ENCODE assay signal across 20 mouse cellular contexts in the genomic region with DNA sequence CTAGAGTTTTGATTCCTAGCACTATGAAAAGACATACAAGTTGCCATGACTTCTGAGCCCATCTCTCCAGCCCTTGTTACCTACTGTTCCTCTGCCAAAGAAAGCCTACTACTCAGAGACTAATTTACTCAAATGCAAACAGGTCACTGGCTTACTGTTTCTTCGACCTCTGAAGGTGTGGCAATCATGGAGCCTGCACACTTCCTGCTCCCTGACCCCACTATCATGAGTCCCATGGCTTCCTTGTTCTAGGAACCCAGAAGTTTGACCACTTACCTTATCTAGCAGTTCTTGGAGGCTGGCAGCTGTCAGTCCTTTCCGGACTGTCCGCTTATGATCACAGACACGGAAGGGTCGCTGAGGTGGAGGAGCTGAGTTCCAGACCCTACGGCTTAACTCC. TPM values are rescaled to one million over a fixed set of nuclear protein-coding genes. Genes with fewer than 3 reads are reported as not detected.
A peak's percentile ranks its signal among the peaks of the same experiment; 100 is the strongest.
DNase-seq lines count a peak whose midpoint lies in the region; ATAC-seq and TF ChIP-seq lines count a peak whose summit lies in the region.
"Had no signal": no experiment of that assay in that cellular context is flagged by ENCODE, and none has a peak within 500 bp of the region (broad histone marks: within the 10 kb centered on the region; RNA-seq: fewer than 3 reads in every experiment).

No protein-coding gene starts in this region.

- no peaks in the 10 kb centered on the region for H3K9me3 ChIP-seq in heart, embryonic 14.5 days (ENCODE audit: control insufficient read depth, low read length)
- no peaks in the 10 kb centered on the region for H3K9me3 ChIP-seq in intestine, embryonic 14.5 days (ENCODE audit: control insufficient read depth, low read length)
- no peaks in the 10 kb centered on the region for H3K9me3 ChIP-seq in liver, embryonic 16.5 days (replicated peaks; ENCODE audit: control insufficient read depth, low read length)
- no peaks in the 10 kb centered on the region for H3K9me3 ChIP-seq in hindbrain, postnatal 0 days (ENCODE audit: low read length)
- H3K9me3 ChIP-seq: embryonic facial prominence, embryonic 13.5 days; forebrain, embryonic 13.5 days; hindbrain, embryonic 12.5 days; limb, embryonic 13.5 days; midbrain, embryonic 10.5 days; neural tube, embryonic 15.5 days had no signal

- no peak overlapping the region for H3K4me3 ChIP-seq in heart, embryonic 14.5 days (ENCODE audit: control insufficient read depth in 1 of 2, insufficient read depth in 1 of 2, low read depth in 1 of 2, low read length in 2 of 2)
- no peak overlapping the region for H3K4me3 ChIP-seq in intestine, embryonic 14.5 days (ENCODE audit: low read depth, low read length)
- H3K4me3 ChIP-seq in liver, embryonic 16.5 days (ENCODE audit: low read depth, low read length), result peak overlapping the region; percentile 48
- H3K4me3 ChIP-seq in hindbrain, postnatal 0 days (ENCODE audit: low read length), result no peak overlapping the region
- H3K4me3 ChIP-seq: embryonic facial prominence, embryonic 13.5 days; forebrain, embryonic 13.5 days; hindbrain, embryonic 12.5 days; midbrain, embryonic 10.5 days; neural tube, embryonic 15.5 days had no signal

- TF ChIP-seq CTCF in hindbrain, postnatal 0 days (IDR thresholded peaks at IDR 0.05; ENCODE audit: low read depth), result no peak

- ATAC-seq in heart, embryonic 14.5 days (ENCODE audit: insufficient number of reproducible peaks, insufficient read depth, low FRiP score, low read depth), result no peak
- ATAC-seq in intestine, embryonic 14.5 days (replicated peaks; ENCODE audit: low FRiP score, low TSS enrichment, low read depth), result no peak
- ATAC-seq in liver, embryonic 16.5 days (ENCODE audit: low read depth), result no peak
- ATAC-seq in hindbrain, postnatal 0 days, result no peak
- ATAC-seq: forebrain, embryonic 13.5 days had no signal

- intact Hi-C loops in heart, postnatal 36 days (cut with DNase I), result no loop called here

- DNase-seq in heart, postnatal 36 days, result no peak
- peak; percentile 62 for DNase-seq in 416B (ENCODE audit: low read depth)
- no peak for DNase-seq in intestine, embryonic 14.5 days (ENCODE audit: low spot score)
- no peak for DNase-seq in hindbrain, postnatal 0 days (ENCODE audit: low spot score)
- no peak for DNase-seq in neural tube, embryonic 10.5 days (ENCODE audit: extremely low spot score, low spot score)
- DNase-seq: adrenal gland, adult 2 months; cerebellum, adult 18-20 months; gastrocnemius, postnatal 36 days; lung, postnatal 10 days; retina, postnatal 1 day; thymus, postnatal 4 days had no signal

- H3K27me3 ChIP-seq in heart, embryonic 14.5 days (ENCODE audit: control insufficient read depth, insufficient read depth, low read length), result peaks cover 15% of the 10 kb centered on the region
- peaks cover 9% of the 10 kb centered on the region for H3K27me3 ChIP-seq in intestine, embryonic 14.5 days (replicated peaks; ENCODE audit: control insufficient read depth, insufficient read depth, low read length)
- H3K27me3 ChIP-seq in liver, embryonic 16.5 days (ENCODE audit: control insufficient read depth, insufficient read depth, low read depth, low read length), result peaks cover 18% of the 10 kb centered on the region
- no peaks in the 10 kb centered on the region for H3K27me3 ChIP-seq in hindbrain, postnatal 0 days (ENCODE audit: insufficient read depth, low read length)

- peak overlapping the region; percentile 4; the same call in 1 of the 2 replicates for H3K4me2 ChIP-seq in heart, embryonic 14.5 days (ENCODE audit: low read length)
- H3K4me2 ChIP-seq in intestine, embryonic 14.5 days (ENCODE audit: low read length), result no peak overlapping the region
- peak overlapping the region; percentile 33 for H3K4me2 ChIP-seq in liver, embryonic 16.5 days (ENCODE audit: low read depth, low read length)
- no peak overlapping the region for H3K4me2 ChIP-seq in hindbrain, postnatal 0 days (ENCODE audit: low read depth, low read length)
- H3K4me2 ChIP-seq: forebrain, embryonic 13.5 days; hindbrain, embryonic 12.5 days had no signal

- H3K36me3 ChIP-seq in heart, embryonic 14.5 days (ENCODE audit: control insufficient read depth, insufficient read depth, low read length), result peaks cover 37% of the 10 kb centered on the region
- peaks cover 38% of the 10 kb centered on the region for H3K36me3 ChIP-seq in intestine, embryonic 14.5 days (ENCODE audit: control insufficient read depth, insufficient read depth, low read length)
- H3K36me3 ChIP-seq in liver, embryonic 16.5 days (ENCODE audit: control insufficient read depth, insufficient read depth), result peaks cover 27% of the 10 kb centered on the region
- peaks cover 27% of the 10 kb centered on the region for H3K36me3 ChIP-seq in hindbrain, postnatal 0 days (ENCODE audit: insufficient read depth, low read length)

- no peak overlapping the region for H3K27ac ChIP-seq in heart, embryonic 14.5 days (replicated peaks in 1 of 2; ENCODE audit: control insufficient read depth in 1 of 2, insufficient read depth in 1 of 2, low read depth in 2 of 2, low read length in 2 of 2)
- H3K27ac ChIP-seq in intestine, embryonic 14.5 days (ENCODE audit: low read depth), result 0 out of 2 replicates have a peak overlapping the region, but pooled peaks have one; percentile 22
- H3K27ac ChIP-seq in liver, embryonic 16.5 days (ENCODE audit: low read length), result peak overlapping the region; percentile 84
- no peak overlapping the region for H3K27ac ChIP-seq in hindbrain, postnatal 0 days
- H3K27ac ChIP-seq: embryonic facial prominence, embryonic 13.5 days; forebrain, embryonic 13.5 days; hindbrain, embryonic 12.5 days; limb, embryonic 13.5 days; midbrain, embryonic 10.5 days; neural tube, embryonic 15.5 days had no signal

- 27% methylated on average over 6 of the region's 6 CpGs for WGBS in heart, embryonic 14.5 days
- WGBS in intestine, embryonic 14.5 days, result 77% methylated on average over 6 of the region's 6 CpGs
- WGBS in liver, embryonic 16.5 days (ENCODE audit: insufficient replicate concordance), result 18% methylated on average over 6 of the region's 6 CpGs
- 84% methylated on average over 6 of the region's 6 CpGs for WGBS in hindbrain, postnatal 0 days

- peaks cover 7 to 17% of the 10 kb centered on the region in 2 experiments for H3K4me1 ChIP-seq in heart, embryonic 14.5 days (ENCODE audit: control insufficient read depth in 2 of 2, insufficient read depth in 2 of 2, low read length in 2 of 2)
- H3K4me1 ChIP-seq in intestine, embryonic 14.5 days (replicated peaks; ENCODE audit: control insufficient read depth, insufficient read depth, low read length), result no peaks in the 10 kb centered on the region; the same call in 1 of the 2 replicates
- peaks cover 14% of the 10 kb centered on the region for H3K4me1 ChIP-seq in liver, embryonic 16.5 days (ENCODE audit: control insufficient read depth, low read depth, low read length)
- peaks cover 3% of the 10 kb centered on the region; the same call in 1 of the 2 replicates for H3K4me1 ChIP-seq in hindbrain, postnatal 0 days (ENCODE audit: insufficient read depth, low read length)

- H3K9ac ChIP-seq in heart, embryonic 14.5 days (ENCODE audit: low read length), result no peak overlapping the region
- H3K9ac ChIP-seq in intestine, embryonic 14.5 days (ENCODE audit: low read length), result no peak overlapping the region
- peak overlapping the region; percentile 33; the same call in 1 of the 2 replicates for H3K9ac ChIP-seq in liver, embryonic 16.5 days (ENCODE audit: low read depth, low read length)
- no peak overlapping the region for H3K9ac ChIP-seq in hindbrain, postnatal 0 days (replicated peaks; ENCODE audit: low read length)
- H3K9ac ChIP-seq: embryonic facial prominence, embryonic 13.5 days; forebrain, embryonic 13.5 days; hindbrain, embryonic 12.5 days; limb, embryonic 13.5 days; neural tube, embryonic 15.5 days had no signal

RNA-seq across cellular contexts. Expression of a gene that starts 0.7 kb away (rescaled TPM):
- polyA plus RNA-seq in heart, embryonic 14.5 days (2014; fragmentation: Nextera tagmentation; extraction: Ambion mirVana), result 1.5 and 1.6 TPM in 2 replicates
- total RNA-seq in heart, postnatal 36 days (2021), result 1 to 10 TPM in 1 of 2 experiments, under 1 TPM in 1; 0.64 to 1.6 TPM
- polyA plus RNA-seq in intestine, embryonic 14.5 days (2014; fragmentation: Nextera tagmentation; extraction: Ambion mirVana), result 5.4 and 8.1 TPM in 2 replicates
- 74.1 and 86.9 TPM in 2 replicates for polyA plus RNA-seq in liver, embryonic 16.5 days (2015; fragmentation: Nextera tagmentation; extraction: Ambion mirVana)
- 1.9 TPM in 1 of 2 replicates, not detected in the other for total RNA-seq in hindbrain, postnatal 0 days (2014; rRNA removed)
- polyA plus RNA-seq in hindbrain, postnatal 0 days (2015; fragmentation: Nextera tagmentation; extraction: Ambion mirVana), result 0.75 and 0.81 TPM in 2 replicates
- total RNA-seq: gastrocnemius, postnatal 36 days had no signal
- polyA plus RNA-seq: G1E had no signal

RNA-seq across cellular contexts. Expression of a gene that starts 3.7 kb away (rescaled TPM):
- 0.24 and 0.27 TPM in 2 replicates for polyA plus RNA-seq in heart, embryonic 14.5 days (2014; fragmentation: Nextera tagmentation; extraction: Ambion mirVana)
- under 1 TPM in 1 of 2 experiments, not detected in 1; 0.19 TPM for total RNA-seq in heart, postnatal 36 days (2021)
- 0.08 and 0.65 TPM in 2 replicates for polyA plus RNA-seq in intestine, embryonic 14.5 days (2014; fragmentation: Nextera tagmentation; extraction: Ambion mirVana)
- polyA plus RNA-seq in liver, embryonic 16.5 days (2015; fragmentation: Nextera tagmentation; extraction: Ambion mirVana), result 0.38 and 0.40 TPM in 2 replicates
- 0.16 and 0.32 TPM in 2 replicates for total RNA-seq in hindbrain, postnatal 0 days (2014; rRNA removed)
- polyA plus RNA-seq in hindbrain, postnatal 0 days (2015; fragmentation: Nextera tagmentation; extraction: Ambion mirVana), result 0.69 and 0.78 TPM in 2 replicates
- total RNA-seq: gastrocnemius, postnatal 36 days had no signal
- polyA plus RNA-seq: adrenal gland, adult 2 months; G1E had no signal

RNA-seq across cellular contexts. Expression of a gene that starts 8.2 kb away (rescaled TPM):
- polyA plus RNA-seq in heart, embryonic 14.5 days (2014; fragmentation: Nextera tagmentation; extraction: Ambion mirVana), result 0.28 and 0.62 TPM in 2 replicates
- total RNA-seq in heart, postnatal 36 days (2021), result under 1 TPM in 1 of 2 experiments, not detected in 1; 0.24 TPM
- polyA plus RNA-seq in intestine, embryonic 14.5 days (2014; fragmentation: Nextera tagmentation; extraction: Ambion mirVana), result 0.30 and 0.38 TPM in 2 replicates
- 14.2 and 16.4 TPM in 2 replicates for polyA plus RNA-seq in liver, embryonic 16.5 days (2015; fragmentation: Nextera tagmentation; extraction: Ambion mirVana)
- total RNA-seq in hindbrain, postnatal 0 days (2014; rRNA removed), result 0.43 and 0.52 TPM in 2 replicates
- polyA plus RNA-seq in hindbrain, postnatal 0 days (2015; fragmentation: Nextera tagmentation; extraction: Ambion mirVana), result 0.64 and 0.71 TPM in 2 replicates
- total RNA-seq: gastrocnemius, postnatal 36 days had no signal
- polyA plus RNA-seq: forebrain, embryonic 13.5 days; hindbrain, embryonic 12.5 days had no signal

RNA-seq across cellular contexts. Expression of a gene that starts 12.1 kb away (rescaled TPM):
- polyA plus RNA-seq in heart, embryonic 14.5 days (2014; fragmentation: Nextera tagmentation; extraction: Ambion mirVana), result 21.3 and 25.2 TPM in 2 replicates
- total RNA-seq in heart, postnatal 36 days (2021), result 10 to 100 TPM in 1 of 2 experiments, 1 to 10 TPM in 1; 8.4 to 12.8 TPM
- 42.8 and 45.0 TPM in 2 replicates for polyA plus RNA-seq in intestine, embryonic 14.5 days (2014; fragmentation: Nextera tagmentation; extraction: Ambion mirVana)
- 18.6 and 18.7 TPM in 2 replicates for polyA plus RNA-seq in liver, embryonic 16.5 days (2015; fragmentation: Nextera tagmentation; extraction: Ambion mirVana)
- total RNA-seq in hindbrain, postnatal 0 days (2014; rRNA removed), result 19.9 and 28.9 TPM in 2 replicates
- polyA plus RNA-seq in hindbrain, postnatal 0 days (2015; fragmentation: Nextera tagmentation; extraction: Ambion mirVana), result 23.0 and 23.5 TPM in 2 replicates

RNA-seq across cellular contexts. Expression of a gene that starts 12.1 kb away (rescaled TPM):
- polyA plus RNA-seq in heart, embryonic 14.5 days (2014; fragmentation: Nextera tagmentation; extraction: Ambion mirVana), result 59.8 and 70.6 TPM in 2 replicates
- total RNA-seq in heart, postnatal 36 days (2021), result 10 to 100 TPM; 41.3 to 44.2 TPM
- polyA plus RNA-seq in intestine, embryonic 14.5 days (2014; fragmentation: Nextera tagmentation; extraction: Ambion mirVana), result 81.9 and 84.3 TPM in 2 replicates
- 40.9 and 43.5 TPM in 2 replicates for polyA plus RNA-seq in liver, embryonic 16.5 days (2015; fragmentation: Nextera tagmentation; extraction: Ambion mirVana)
- 62.0 and 69.2 TPM in 2 replicates for total RNA-seq in hindbrain, postnatal 0 days (2014; rRNA removed)
- polyA plus RNA-seq in hindbrain, postnatal 0 days (2015; fragmentation: Nextera tagmentation; extraction: Ambion mirVana), result 86.0 and 88.3 TPM in 2 replicates

Comparison
In these comparisons a context has a peak if more than half of its experiments do, and no peak if none do; other contexts are left out.
1. H3K27ac ChIP-seq: peak in intestine, embryonic 14.5 days (single experiment) and liver, embryonic 16.5 days (single experiment); none in heart, embryonic 14.5 days (0 of 2) and hindbrain, postnatal 0 days (single experiment).
2. H3K4me2 ChIP-seq: peak in heart, embryonic 14.5 days (single experiment) and liver, embryonic 16.5 days (single experiment); none in intestine, embryonic 14.5 days (single experiment) and hindbrain, postnatal 0 days (single experiment).